Mouse (Mus musculus): Measurements from ENCODE around the gene Scly.

Scly gene

GRCm38 (mm10) chr1:91297799-91298744 lies at the start of gene Scly:
Gene Scly (plus strand): TSS chr1:91298338.
- DNase-seq (ENCODE audit: low read depth, low spot score), result peak; percentile 89

- no peak for DNase-seq (ENCODE audit: low read depth, low spot score)
These were observed 49.2 kb upstream of the Scly start for GRCm38 (mm10) chr1:91248970-91249369.

GRCm38 (mm10) chr1:91249564-91250414 lies 48.3 kb upstream of the Scly start, which contains the start of gene Ube2f:
Gene Ube2f (plus strand): TSS chr1:91250304.
- peak; percentile 100 for DNase-seq (ENCODE audit: low read depth, low spot score)

- DNase-seq (ENCODE audit: low read depth, low spot score), result no peak
These were observed 47.6 kb upstream of the Scly start for GRCm38 (mm10) chr1:91250415-91251147.

GRCm38 (mm10) chr1:91251148-91251650 lies 46.9 kb upstream of the Scly start:
- DNase-seq (ENCODE audit: low read depth, low spot score), result no peak

- peak; percentile 37 for DNase-seq (ENCODE audit: low read depth, low spot score)
These were observed 46.2 kb upstream of the Scly start for GRCm38 (mm10) chr1:91251927-91252326.

GRCm38 (mm10) chr1:91257918-91258317 lies 40.2 kb upstream of the Scly start:
- DNase-seq (ENCODE audit: low read depth, low spot score), result no peak

- no peak for DNase-seq (ENCODE audit: low read depth, low spot score)
These were observed 38.3 kb upstream of the Scly start for GRCm38 (mm10) chr1:91259794-91260193.

GRCm38 (mm10) chr1:91262508-91262907 lies 35.6 kb upstream of the Scly start:
- no peak for DNase-seq (ENCODE audit: low read depth, low spot score)

- DNase-seq (ENCODE audit: low read depth, low spot score), result no peak
These were observed 25.9 kb upstream of the Scly start for GRCm38 (mm10) chr1:91272260-91272659.

- DNase-seq (ENCODE audit: low read depth, low spot score), result no peak
These were observed 21.6 kb upstream of the Scly start for GRCm38 (mm10) chr1:91276581-91276980.

- no peak for DNase-seq (ENCODE audit: low read depth, low spot score)
These were observed 20.7 kb upstream of the Scly start for GRCm38 (mm10) chr1:91277480-91277879.

GRCm38 (mm10) chr1:91278410-91279119 lies 19.6 kb upstream of the Scly start:
- DNase-seq (ENCODE audit: low read depth, low spot score), result no peak

GRCm38 (mm10) chr1:91279126-91279525 lies 19.0 kb upstream of the Scly start:
- DNase-seq (ENCODE audit: low read depth, low spot score), result no peak

GRCm38 (mm10) chr1:91282582-91282981 lies 15.6 kb upstream of the Scly start:
- no peak for DNase-seq (ENCODE audit: low read depth, low spot score)

GRCm38 (mm10) chr1:91289375-91289774 lies 8.8 kb upstream of the Scly start:
- no peak for DNase-seq (ENCODE audit: low read depth, low spot score)

GRCm38 (mm10) chr1:91292101-91292825 lies 5.9 kb upstream of the Scly start:
- DNase-seq (ENCODE audit: low read depth, low spot score), result no peak

GRCm38 (mm10) chr1:91295544-91295943 lies 2.6 kb upstream of the Scly start:
- no peak for DNase-seq (ENCODE audit: low read depth, low spot score)

GRCm38 (mm10) chr1:91299026-91299706 lies 1.0 kb downstream of the Scly start:
- no peak for DNase-seq (ENCODE audit: low read depth, low spot score)

All from ES-CJ7 (cell line).